Mouse (Mus musculus): ENCODE results near the gene Pced1b.

DNA sequence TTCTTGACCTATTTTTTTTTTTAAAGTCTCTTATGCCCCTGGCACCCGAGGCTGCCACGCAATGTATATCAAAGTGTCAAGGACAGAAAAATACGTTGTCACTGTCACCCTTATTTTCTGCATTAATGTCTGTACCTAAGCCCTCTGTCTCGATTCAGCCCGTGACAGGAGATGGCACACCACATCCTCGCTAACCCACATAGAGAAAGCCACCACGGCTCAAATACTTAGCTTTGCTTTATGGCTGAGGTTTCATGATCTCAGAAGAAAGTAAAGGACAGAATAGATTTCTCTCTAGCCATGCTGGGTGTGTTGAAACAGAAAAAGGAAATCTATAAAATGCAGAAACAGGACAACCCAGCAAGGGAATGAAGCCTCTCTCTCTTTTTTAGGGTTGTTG, 64.3 kb downstream of the Pced1b start:
- no peak for TF ChIP-seq POLR2A (IDR thresholded peaks at IDR 0.05; ENCODE audit: extremely low read depth, insufficient read depth, low read length)
- no peak for TF ChIP-seq CTCF (IDR thresholded peaks at IDR 0.05; ENCODE audit: low read depth, low read length)
